Mouse (Mus musculus): ENCODE measurements at regions not wholly inside any gene's neighbourhood (a gene's known extent, or its start where the extent isn't known, plus 50 kb on each side); places are given as distances from the start of the nearest gene placed in this dataset.
"Not testable (repeated sequence)": the region's sequence is repeated elsewhere in the genome, so short reads cannot be mapped to it uniquely, and the experiment has no call there.

GRCm38 (mm10) chr5:104576991-104577390 lies 68.8 kb downstream of the BC005561 start:
- DNase-seq (ENCODE audit: low spot score) = not testable (repeated sequence)

DNA sequence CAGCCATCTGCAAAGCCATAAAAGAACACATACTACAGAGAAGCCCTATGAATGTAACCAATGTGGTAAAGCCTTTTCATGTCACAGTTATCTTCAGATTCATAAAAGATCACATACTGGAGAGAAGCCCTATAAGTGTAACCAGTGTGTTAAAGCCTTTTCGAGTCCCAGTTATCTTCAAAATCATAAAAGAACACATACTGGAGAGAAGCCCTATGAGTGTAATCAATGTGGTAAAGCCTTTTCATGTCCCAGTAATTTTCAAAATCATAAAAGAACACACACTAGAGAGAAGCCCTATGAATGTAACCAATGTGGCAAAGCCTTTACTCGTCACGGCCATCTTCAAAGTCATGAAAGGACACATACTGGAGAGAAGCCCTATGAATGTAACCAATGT lies 74.2 kb downstream of the BC005561 start:
- DNase-seq (ENCODE audit: low spot score) = not testable (repeated sequence)

DNA sequence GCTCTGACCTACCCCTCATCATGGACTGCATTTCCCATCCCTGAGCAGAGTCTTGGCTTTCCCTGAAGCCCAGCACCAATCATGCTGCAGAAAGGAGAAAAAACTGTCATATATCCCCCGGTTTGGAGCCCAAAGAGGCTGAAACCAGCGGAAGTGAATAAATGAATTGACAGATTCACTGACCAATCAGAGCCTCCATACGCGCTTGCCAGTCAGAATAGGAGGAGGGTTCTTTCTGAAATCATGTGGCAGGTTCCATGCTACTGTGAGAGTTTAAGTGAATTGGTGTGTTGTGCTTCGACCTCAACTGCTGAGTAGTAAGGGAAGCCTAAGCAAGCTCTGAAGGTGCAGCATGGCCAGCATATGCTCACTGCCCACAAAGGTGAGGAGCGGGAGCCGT lies 101.0 kb downstream of the BC005561 start:
- peak; percentile 79 for DNase-seq (ENCODE audit: low spot score)
